Mouse (Mus musculus) left cerebral cortex, adult 11 months (tissue): Measurements from ENCODE around the gene Plcb4.
A peak's percentile ranks its signal among the peaks of the same experiment; 100 is the strongest.
"Not testable (repeated sequence)": the region's sequence is repeated elsewhere in the genome, so short reads cannot be mapped to it uniquely, and the experiment has no call there.

Experiments used
- DNase-seq: peaks from one replicate; pipeline ENCODE4 v3.0.0; 2022; ENCODE audit warnings: low spot score

Gene Plcb4

DNA sequence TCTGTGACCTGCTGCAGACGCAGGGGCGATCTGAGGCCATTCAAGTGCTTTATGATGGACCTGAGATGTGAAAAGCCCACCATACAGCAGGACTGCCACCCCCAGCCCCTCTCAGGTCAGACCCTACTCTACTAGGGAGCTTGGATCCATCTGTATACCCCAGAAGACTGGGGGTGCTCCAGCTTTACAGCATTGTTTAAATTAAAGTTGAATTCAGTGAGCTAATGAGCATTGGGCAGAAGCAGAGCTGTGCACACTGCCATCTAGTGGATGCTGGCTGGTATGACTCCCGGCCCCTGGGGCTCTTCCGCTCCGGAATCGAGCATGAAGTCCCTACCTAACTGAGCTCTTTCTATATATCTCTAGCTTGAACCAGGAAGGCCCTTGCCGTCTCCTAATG, 298.9 kb downstream of the Plcb4 start:
- peak; percentile 51 for DNase-seq

DNA sequence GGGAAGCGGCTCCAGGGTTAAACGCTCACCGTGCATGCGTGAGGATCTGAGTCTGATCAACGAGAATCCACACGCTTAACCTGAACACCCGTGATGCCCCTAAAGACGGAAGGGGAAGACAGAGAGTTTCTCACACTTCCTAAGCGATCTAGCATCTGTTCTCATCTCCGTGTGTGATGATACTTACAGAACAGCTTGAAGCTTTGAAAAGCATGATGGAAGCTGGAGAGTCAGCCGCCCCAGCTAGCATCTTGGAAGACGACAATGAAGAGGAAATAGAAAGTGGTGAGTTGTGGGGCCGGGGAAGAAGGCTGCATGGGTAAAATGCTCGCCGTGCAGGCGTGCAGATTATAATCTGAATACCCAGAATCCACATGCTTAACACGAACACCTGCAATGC, 299.6 kb downstream of the Plcb4 start:
- DNase-seq: no peak

DNA sequence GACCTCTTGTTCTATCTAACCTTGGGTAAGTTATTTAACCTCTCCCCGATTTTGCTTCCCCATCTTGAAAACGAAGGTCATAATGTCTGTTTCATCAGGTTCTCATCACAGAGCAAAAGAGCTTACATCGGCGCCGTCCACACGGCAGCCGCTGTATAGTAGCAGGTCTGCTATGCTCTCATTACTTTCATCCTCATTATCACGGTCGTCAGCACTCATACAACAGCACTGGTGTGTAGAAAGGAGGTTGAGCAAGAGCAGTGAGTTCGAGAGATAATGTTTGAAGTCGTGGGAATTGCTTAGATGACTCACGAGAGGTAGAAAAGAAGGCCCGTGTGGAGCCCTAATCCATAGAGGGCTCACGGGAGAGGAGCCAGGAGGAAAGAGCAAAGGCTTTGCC, 304.3 kb downstream of the Plcb4 start:
- DNase-seq: no peak

DNA sequence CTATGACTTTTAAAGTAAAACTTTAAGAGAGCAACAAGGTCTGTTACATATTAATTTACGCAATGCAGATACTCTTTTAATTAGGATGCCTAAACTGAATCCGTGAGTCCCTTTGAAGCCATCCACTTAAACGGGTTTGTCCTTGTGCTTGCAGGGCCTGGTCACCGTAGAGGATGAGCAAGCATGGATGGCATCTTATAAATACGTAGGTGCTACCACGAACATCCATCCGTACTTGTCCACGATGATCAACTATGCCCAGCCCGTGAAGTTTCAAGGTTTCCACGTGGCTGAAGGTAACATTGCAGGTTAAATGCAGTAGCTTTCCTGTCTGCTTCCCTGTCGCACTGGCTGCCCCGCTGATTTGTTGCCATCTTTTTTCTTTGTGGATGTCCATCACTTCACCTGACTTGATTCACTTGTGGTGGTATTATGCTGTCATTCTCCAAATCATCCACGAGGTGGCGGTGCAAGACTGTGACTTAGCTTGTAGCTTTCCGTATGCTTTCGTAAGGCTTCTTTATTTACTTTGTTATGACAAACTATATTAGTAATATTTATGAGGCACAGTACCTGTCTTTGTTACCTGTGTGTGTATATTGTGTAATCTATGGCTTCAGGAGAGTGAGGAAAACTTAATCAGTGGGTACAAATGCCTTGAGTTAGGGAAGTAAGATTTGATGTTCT, 308.2 kb downstream of the Plcb4 start:
- DNase-seq: no peak

DNA sequence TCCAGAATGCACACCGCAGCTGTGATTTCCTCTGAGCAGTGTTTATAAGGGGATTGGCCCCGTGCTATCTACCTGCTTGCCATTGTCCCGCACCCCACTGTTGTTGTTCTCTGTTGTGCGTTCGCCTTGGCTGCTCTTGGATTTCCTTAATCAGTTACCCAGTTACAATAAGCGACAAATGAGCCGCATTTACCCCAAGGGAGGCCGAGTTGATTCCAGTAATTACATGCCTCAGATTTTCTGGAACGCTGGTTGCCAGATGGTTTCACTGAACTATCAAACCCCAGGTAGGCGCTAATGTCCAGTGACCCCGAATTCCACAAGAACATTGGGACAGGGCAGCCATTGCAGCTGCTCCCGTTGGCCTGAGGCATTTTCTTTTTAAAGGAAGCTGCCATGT, 309.3 kb downstream of the Plcb4 start:
- DNase-seq: no peak

DNA sequence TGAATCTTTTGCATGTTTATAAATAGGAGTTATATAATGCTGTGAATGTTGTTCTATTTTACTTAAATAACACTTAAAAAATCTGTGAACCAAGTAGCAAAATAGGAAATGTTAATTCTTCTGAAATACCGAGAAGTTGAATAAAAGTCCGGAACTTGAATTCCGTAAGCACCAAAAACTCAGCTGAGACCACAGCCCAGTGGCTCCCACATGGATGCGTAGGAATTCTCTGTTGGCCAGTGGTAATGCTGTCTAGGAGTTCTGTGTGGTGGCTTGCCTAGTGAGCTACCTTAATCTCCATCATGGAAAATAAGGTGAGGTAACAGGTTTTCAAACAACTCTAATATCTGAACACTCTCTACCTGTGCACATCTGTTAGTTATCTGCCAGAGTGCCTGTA, 312.1 kb downstream of the Plcb4 start:
- DNase-seq: no peak

DNA sequence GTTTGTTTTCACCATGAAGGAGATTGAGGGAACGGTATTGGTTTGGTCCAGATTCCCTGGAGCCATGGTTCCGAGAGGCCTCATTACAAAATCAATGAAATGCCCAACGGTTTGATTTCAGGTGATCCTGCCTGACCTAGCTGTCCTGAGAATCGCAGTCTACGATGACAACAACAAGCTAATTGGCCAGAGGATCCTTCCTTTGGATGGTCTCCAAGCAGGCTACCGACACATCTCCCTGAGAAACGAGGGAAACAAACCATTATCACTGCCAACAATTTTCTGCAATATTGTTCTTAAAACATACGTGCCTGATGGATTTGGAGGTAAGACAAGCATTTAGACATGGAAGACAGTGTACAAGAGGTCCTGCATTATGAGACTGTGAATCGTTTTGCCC, 317.2 kb downstream of the Plcb4 start:
- no peak for DNase-seq

DNA sequence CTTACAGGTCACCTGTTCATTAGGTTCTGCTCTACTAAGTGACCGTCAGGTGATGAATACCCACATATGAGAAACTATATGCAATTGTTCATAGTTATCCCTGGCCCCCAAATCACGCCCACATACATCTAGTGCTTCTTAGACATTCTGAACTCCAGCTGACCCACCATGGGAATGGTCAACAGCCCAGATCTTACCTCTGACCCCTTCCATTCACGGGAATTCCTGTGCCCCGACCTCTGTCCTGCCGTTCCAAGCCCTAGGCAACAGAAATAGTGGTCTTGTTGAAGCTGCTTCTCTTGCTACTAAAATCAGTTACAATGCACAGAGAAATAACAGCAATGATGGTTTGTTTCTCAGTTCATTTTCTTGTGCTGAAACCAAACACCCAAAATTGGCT, 320.0 kb downstream of the Plcb4 start:
- DNase-seq: no peak

DNA sequence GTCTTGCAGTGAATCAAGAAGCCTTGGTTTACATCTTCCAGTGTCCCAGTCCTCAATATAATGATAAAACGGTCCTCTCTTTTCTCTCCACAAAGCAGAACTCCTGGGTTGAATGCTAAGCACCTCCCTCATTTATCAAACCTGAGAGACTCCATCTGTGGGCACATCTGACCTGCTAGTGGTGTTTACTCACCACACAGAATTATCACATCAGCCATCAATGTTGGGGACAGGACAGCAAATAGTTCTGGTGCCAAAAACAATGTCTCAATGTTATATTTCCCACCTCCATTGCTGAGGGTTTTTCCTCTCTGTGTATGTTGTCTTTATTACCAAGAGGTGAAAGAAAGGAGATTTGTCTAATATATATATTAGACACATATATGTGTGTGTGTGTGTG, 321.6 kb downstream of the Plcb4 start:
- no peak for DNase-seq

DNA sequence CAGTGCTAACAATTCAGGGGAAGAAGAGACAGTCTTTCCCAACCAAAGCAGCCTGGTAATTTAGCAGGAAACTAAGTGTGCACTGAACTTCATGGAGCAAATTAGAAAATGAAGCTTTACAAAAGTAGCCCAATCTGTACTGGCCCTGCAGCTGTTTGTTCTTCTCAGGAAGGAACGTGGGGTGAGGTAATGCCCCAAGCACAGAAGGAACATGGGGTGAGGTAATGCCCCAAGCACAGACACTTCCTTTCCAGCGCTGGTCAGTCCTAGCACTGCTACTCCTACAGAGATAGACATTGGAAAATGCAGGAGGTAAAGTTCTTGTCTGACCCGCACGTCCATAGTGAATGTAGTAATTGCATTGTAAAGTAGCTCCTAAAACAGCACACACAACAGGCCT, 325.2 kb downstream of the Plcb4 start:
- DNase-seq: no peak

DNA sequence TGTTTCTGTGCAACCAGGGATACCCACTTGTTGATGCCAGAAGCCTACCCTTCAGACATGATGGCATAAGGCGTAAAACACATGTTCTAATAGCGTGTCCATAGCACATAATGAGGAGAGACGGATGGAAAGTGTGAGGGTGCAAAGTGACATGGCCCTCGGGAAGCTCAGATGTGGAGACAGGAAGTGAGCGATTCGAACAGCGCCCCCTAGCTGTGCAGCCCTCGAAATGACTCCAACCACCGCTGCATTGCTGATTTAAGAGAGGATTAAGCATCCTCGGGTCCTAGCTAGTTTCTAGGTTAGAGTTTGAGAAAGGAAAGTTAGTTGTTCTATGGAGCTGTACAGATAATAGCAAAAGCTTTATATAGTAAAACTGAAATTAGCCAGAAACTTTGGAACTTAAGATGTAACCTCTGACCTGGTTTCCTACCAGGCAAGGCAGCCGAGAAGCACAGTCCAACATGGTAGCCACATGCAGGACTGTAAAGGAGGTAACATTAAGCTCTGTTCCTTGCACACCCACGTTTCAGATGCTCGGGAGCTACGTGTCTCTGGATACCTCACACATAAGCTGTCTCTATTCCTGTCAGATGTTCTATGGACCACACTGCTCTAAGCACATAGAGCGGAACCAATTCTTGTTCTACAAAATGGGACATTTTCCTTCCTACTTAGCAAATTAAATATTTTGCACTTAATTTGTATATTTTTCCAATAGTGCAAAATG, 326.9 kb downstream of the Plcb4 start:
- DNase-seq: no peak

DNA sequence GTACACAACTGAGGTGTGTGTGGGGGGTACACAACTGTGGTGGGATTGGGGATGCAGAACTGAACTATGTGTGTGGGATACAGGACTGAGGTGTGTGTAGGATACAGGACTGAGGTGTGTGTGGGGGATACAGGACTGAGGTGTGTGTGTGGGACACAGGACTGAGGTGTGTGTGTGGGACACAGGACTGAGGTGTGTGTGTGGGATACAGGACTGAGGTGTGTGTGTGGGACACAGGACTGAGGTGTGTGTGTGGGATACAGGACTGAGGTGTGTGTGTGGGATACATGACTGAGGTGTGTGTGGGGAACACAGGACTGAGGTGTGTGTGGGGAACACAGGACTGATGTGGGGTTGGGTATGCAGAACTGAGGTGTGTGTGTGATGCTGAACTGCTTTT, 329.7 kb downstream of the Plcb4 start:
- not testable (repeated sequence) for DNase-seq

DNA sequence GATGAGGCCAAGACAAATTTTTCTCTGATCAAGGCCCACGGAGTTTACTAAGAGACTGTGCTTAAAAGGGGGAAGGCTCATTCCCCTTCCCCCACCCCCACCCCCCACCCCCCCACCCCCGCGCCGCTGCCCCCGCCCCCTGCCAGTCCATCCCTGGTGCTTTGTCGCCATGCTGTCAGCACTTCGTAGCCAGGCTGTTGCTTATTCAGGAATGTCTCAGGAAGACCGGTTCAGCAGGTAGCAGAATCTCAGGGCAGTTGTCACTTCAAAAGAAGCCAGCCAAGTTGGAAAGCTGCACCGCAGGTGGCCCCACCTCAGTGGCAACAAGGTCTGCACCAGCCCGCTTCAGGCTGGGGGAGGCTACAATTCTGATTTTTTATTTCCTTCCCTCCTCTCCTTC, 331.9 kb downstream of the Plcb4 start:
- not testable (repeated sequence) for DNase-seq

DNA sequence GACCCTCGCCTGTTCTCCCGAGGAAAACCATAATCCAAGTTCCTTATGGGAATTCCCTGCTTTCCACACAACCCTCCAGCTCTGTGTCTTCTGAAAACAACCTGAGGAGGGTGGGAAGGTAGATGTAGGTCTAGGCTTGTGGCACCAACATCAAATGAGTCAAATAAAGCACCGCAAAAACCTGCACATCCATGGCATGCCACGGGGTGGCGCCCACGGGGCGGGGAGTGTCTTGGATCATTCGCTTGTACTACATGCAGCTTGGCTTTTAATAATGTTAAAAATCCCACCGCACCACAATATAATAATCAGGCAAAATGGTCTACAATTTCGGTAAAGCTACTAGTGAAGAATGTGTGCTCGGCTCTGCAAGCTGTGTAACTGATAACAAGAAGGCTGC, 334.5 kb downstream of the Plcb4 start:
- no peak for DNase-seq

DNA sequence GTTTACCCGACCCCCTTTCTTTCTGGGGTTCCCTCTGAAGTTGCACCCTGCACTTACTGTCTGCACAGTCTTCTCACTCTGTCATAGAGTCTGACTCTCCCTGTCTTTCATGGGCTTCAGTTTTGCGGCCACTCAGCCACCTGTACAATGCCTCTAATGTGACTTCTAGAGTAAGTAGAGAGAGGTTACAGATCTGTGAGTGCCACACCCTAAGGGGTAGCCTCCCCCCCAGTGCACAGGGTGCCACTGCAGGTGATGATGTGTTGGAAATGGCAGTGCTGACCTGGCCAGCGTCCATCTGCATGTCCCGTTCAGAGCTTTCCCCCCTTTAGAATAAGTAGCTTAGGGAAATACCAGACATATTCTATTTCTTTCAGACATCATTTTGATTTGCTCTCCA, 336.4 kb downstream of the Plcb4 start:
- DNase-seq: no peak

DNA sequence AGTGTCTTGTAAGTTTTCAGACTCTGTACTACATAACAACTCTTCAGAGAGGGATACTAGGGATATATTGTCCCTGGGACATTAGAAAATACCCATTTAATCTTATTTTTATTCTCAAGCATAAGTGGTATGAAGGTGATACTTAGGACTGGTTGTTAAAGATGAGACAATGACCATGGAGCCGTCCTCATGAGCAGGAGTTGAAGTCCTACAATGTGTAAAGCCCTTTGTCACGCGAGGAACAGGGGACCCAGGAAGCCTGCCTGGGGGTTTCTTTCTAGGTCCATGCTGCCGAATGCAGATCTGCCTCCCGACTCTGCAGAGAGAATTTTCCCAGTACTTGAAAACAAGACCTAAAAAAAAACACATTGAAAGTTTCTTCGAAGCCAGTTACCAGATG, 338.1 kb downstream of the Plcb4 start:
- no peak for DNase-seq

DNA sequence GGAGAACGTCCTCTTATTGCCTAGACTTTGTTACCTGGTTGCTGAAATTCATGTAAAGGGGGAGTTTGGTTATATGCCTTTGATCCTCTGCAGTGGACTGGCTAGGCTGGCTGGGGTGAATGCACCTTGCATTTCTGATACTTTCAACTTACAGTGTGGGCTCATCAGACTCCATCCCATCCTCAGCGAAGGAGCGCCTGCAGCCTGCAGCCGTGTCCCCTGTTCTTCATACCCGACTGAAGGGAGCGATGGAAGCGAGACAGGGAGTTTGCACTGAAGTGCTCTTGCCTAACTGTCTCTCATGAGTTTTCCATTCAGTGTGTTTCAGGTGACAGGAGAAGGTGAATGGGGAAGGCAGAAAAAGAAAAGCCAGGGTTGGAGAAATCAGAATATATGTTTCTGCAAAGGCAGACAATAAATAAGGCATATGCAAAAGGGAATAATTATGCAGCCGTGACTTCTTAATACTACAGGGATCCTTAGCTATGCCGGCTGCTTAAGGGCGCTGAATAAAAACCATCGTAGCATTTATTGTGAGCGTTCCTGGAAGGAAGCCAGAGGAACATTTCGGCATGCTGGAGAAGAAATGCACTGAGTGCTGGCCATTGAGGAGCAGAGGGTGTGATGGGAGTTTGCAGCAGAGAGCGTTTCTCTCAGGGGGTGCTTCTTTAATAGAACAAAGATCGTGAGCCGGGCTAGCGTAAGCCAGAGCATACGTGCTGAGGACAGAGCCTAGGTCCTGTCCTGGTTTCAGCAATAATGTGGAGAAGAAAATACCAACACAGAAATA, 338.7 kb downstream of the Plcb4 start:
- DNase-seq: no peak

DNA sequence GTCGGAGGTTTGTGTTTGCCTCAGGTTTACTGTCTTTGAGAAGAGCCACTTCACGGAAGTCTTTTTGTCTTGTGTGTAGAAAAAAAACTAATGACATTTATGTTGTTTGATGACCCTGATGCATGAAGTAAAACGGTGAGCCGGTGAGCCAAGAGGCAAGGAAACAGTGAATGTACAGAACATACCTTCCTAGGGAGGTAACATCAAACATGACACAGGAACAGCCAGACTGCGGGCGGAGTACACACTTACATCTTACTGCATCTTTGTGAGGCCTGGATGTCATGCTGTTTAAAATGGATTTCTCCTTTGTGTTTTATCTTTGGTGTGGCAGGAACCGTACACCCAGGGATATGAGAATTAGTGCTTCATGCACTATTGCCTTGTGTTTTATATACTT, 340.1 kb downstream of the Plcb4 start:
- no peak for DNase-seq

DNA sequence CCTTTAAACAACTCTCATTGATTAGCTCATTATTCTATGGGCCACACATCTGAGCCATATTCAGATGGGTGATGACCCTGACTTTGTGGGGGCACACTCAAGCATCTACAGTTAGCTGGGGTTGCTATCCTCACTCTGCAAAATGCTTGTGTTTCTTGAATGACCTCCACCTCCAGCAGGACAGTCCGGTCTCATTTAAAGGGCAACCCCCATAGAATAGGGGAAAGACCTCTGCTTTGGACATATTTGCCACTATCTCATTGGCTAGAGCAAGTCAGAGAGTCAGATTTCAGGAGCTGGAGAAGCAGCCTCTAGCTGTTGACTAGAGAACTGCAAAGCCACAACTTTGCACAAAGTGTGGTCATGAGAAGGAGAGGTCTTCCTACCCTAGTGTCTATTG, 340.6 kb downstream of the Plcb4 start:
- no peak for DNase-seq

DNA sequence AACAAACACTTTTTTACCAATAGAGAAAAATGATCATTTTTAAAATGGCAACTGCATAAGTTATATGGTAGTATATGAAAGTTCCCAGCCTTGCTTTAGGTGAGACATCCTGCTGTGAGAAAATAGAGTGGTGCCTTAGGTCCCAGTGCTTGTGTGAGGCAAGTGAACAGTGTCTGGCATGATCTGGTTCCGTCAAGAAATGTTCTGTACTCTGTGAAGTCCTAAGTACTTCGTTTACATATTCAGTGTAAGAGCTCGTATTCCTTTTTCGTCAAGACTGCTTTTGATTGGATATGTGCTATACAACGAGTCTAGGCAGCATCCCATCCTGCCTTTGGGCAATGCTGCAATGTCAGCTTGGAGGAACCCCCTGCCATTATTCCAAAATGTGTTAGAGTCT, 342.1 kb downstream of the Plcb4 start:
- DNase-seq: no peak

DNA sequence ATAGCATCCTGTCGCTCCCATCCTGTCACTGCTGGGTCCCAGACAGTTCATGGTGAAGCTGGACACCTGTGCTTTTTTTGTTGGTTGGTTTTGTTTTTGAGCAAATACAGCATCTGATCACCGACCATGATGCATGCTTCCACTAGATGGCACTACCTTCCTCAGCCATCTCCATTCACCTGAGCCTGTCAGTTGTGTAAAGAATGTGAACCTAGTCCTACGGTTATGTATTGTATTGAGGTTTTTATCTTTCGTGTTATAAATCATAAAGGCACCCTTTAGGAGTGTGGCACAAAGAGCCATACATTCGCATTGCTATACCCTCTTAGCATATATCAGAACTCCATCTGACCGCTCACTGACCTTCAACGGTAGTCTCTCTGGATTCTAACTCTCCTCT, 343.3 kb downstream of the Plcb4 start:
- no peak for DNase-seq

DNA sequence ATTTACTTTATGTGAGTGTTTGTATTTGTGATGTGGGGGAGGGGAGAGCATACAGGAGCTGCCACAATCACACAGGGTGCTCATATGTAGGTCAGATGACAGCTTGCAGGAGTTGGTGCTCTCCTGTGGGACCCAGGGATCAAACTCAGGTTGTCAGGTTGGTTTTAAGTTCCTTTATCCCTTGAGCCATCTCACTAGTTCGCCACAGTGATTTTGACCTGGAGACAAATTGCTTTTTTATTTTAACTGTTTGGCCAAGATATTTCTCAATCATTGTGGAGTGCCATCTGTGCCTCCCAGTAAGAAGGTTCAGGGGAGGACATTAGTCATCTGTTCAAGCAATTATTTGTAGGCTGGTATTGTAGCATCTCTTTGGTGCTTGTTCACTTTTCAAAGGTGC, 345.0 kb downstream of the Plcb4 start:
- no peak for DNase-seq

DNA sequence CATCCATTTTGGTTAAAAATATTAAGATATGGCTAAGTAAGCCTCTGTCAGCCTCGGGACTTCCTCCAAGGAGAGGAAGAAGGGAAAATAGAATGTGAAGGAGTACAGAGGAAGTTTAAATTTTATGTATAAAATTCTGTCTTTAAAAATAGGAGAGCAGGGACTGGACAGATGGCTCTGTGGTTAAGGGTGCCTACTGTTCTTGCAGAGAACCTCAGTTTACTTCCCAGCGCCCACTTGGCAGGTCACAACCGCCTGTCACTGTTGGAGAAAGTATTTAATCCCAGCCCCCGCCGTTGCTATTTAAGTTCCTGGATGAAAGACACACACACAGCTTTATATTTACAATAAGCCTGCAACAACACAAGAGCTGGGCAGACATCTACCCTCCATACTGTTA, 347.5 kb downstream of the Plcb4 start:
- DNase-seq: no peak
